Mouse (Mus musculus): ENCODE measurements around the gene Prkch. TPM values are rescaled to one million over a fixed set of nuclear protein-coding genes. Genes with fewer than 3 reads are reported as not detected.

Gene Prkch
- polyA plus RNA-seq, 1 experiment from 2014 or later, result 1.9 TPM

GRCm38 (mm10) chr12:73715954-73716731 lies 131.5 kb downstream of the Prkch start:
- H3K27me3 ChIP-seq, result no peaks in the 10 kb centered on the region
- no peaks in the 10 kb centered on the region for H3K4me1 ChIP-seq (replicated peaks)
- H3K4me3 ChIP-seq (replicated peaks), result no peak overlapping the region
- H3K36me3 ChIP-seq (replicated peaks), result no peaks in the 10 kb centered on the region
- no peak overlapping the region for H3K9ac ChIP-seq
- H3K27ac ChIP-seq (replicated peaks), result no peak overlapping the region
- no peaks in the 10 kb centered on the region for H3K9me3 ChIP-seq (replicated peaks)
- 62% methylated on average over 21 of the region's 21 CpGs for WGBS (ENCODE audit: insufficient replicate concordance)
- no peak for ATAC-seq (ENCODE audit: insufficient read depth)
- H3K4me2 ChIP-seq, result no peak overlapping the region

- ATAC-seq (ENCODE audit: insufficient read depth), result no peak
- Histone ChIP-seq H3K27me3 (no peaks in the 10 kb centered on the region), H3K27ac (replicated peaks) (no peak overlapping the region), H3K9me3 (replicated peaks) (no peaks in the 10 kb centered on the region), H3K4me1 (replicated peaks) (no peaks in the 10 kb centered on the region), H3K9ac (no peak overlapping the region), H3K4me2 (no peak overlapping the region), H3K4me3 (replicated peaks) (no peak overlapping the region), H3K36me3 (replicated peaks) (no peaks in the 10 kb centered on the region)
- WGBS (ENCODE audit: insufficient replicate concordance), result 67% methylated on average over 10 of the region's 10 CpGs
Measured at GRCm38 (mm10) chr12:73718036-73718435, 133.4 kb downstream of the Prkch start.

- H3K4me2 ChIP-seq, result no peak overlapping the region
- H3K27ac ChIP-seq (replicated peaks), result no peak overlapping the region
- no peaks in the 10 kb centered on the region for H3K36me3 ChIP-seq (replicated peaks)
- H3K27me3 ChIP-seq, result no peaks in the 10 kb centered on the region
- H3K9ac ChIP-seq, result no peak overlapping the region
- H3K4me1 ChIP-seq (replicated peaks), result no peaks in the 10 kb centered on the region
- no peak overlapping the region for H3K4me3 ChIP-seq (replicated peaks)
- no peak for ATAC-seq (ENCODE audit: insufficient read depth)
- H3K9me3 ChIP-seq (replicated peaks), result no peaks in the 10 kb centered on the region
Measured at GRCm38 (mm10) chr12:73719816-73720215, 135.2 kb downstream of the Prkch start.

- no peak overlapping the region for H3K9ac ChIP-seq
- H3K27me3 ChIP-seq, result no peaks in the 10 kb centered on the region
- 64% methylated on average over 2 of the region's 2 CpGs for WGBS (ENCODE audit: insufficient replicate concordance)
- no peak overlapping the region for H3K4me2 ChIP-seq
- H3K4me1 ChIP-seq (replicated peaks), result no peaks in the 10 kb centered on the region
- H3K4me3 ChIP-seq (replicated peaks), result no peak overlapping the region
- no peak overlapping the region for H3K27ac ChIP-seq (replicated peaks)
- H3K9me3 ChIP-seq (replicated peaks), result no peaks in the 10 kb centered on the region
- no peaks in the 10 kb centered on the region for H3K36me3 ChIP-seq (replicated peaks)
- ATAC-seq (ENCODE audit: insufficient read depth), result no peak
Measured at GRCm38 (mm10) chr12:73720466-73720865, 135.9 kb downstream of the Prkch start.

- Histone ChIP-seq H3K27ac (replicated peaks) (no peak overlapping the region), H3K27me3 (no peaks in the 10 kb centered on the region), H3K4me1 (replicated peaks) (no peaks in the 10 kb centered on the region), H3K4me2 (no peak overlapping the region), H3K36me3 (replicated peaks) (no peaks in the 10 kb centered on the region), H3K9me3 (replicated peaks) (no peaks in the 10 kb centered on the region), H3K9ac (no peak overlapping the region), H3K4me3 (replicated peaks) (no peak overlapping the region)
- ATAC-seq (ENCODE audit: insufficient read depth), result no peak
- WGBS (ENCODE audit: insufficient replicate concordance), result 69% methylated on average over 3 of the region's 3 CpGs
Measured at GRCm38 (mm10) chr12:73722060-73722459, 137.5 kb downstream of the Prkch start.

GRCm38 (mm10) chr12:73723067-73723466 lies 138.5 kb downstream of the Prkch start:
- no peak for ATAC-seq (ENCODE audit: insufficient read depth)
- Histone ChIP-seq H3K4me3 (replicated peaks) (no peak overlapping the region), H3K27me3 (no peaks in the 10 kb centered on the region), H3K9me3 (replicated peaks) (no peaks in the 10 kb centered on the region), H3K4me1 (replicated peaks) (no peaks in the 10 kb centered on the region), H3K9ac (no peak overlapping the region), H3K27ac (replicated peaks) (no peak overlapping the region), H3K36me3 (replicated peaks) (no peaks in the 10 kb centered on the region), H3K4me2 (no peak overlapping the region)
- WGBS (ENCODE audit: insufficient replicate concordance), result 52% methylated on average over 4 of the region's 4 CpGs

- Histone ChIP-seq H3K4me1 (replicated peaks) (no peaks in the 10 kb centered on the region), H3K9me3 (replicated peaks) (no peaks in the 10 kb centered on the region), H3K36me3 (replicated peaks) (no peaks in the 10 kb centered on the region), H3K4me2 (no peak overlapping the region), H3K27me3 (no peaks in the 10 kb centered on the region), H3K9ac (no peak overlapping the region), H3K27ac (replicated peaks) (no peak overlapping the region), H3K4me3 (replicated peaks) (no peak overlapping the region)
- 79% methylated on average over 10 of the region's 10 CpGs for WGBS (ENCODE audit: insufficient replicate concordance)
- ATAC-seq (ENCODE audit: insufficient read depth), result no peak
Measured at GRCm38 (mm10) chr12:73723887-73724286, 139.3 kb downstream of the Prkch start.

GRCm38 (mm10) chr12:73725825-73726604 lies 141.4 kb downstream of the Prkch start:
- H3K36me3 ChIP-seq (replicated peaks), result no peaks in the 10 kb centered on the region
- no peak overlapping the region for H3K4me2 ChIP-seq
- H3K4me1 ChIP-seq (replicated peaks), result no peaks in the 10 kb centered on the region
- no peaks in the 10 kb centered on the region for H3K27me3 ChIP-seq
- 77% methylated on average over 9 of the region's 9 CpGs for WGBS (ENCODE audit: insufficient replicate concordance)
- H3K27ac ChIP-seq (replicated peaks), result no peak overlapping the region
- H3K9me3 ChIP-seq (replicated peaks), result no peaks in the 10 kb centered on the region
- no peak overlapping the region for H3K4me3 ChIP-seq (replicated peaks)
- ATAC-seq (ENCODE audit: insufficient read depth), result no peak
- no peak overlapping the region for H3K9ac ChIP-seq

GRCm38 (mm10) chr12:73727046-73727445 lies 142.4 kb downstream of the Prkch start:
- Histone ChIP-seq H3K36me3 (replicated peaks) (no peaks in the 10 kb centered on the region), H3K27ac (replicated peaks) (no peak overlapping the region), H3K9ac (no peak overlapping the region), H3K4me1 (replicated peaks) (no peaks in the 10 kb centered on the region), H3K4me3 (replicated peaks) (no peak overlapping the region), H3K27me3 (no peaks in the 10 kb centered on the region), H3K4me2 (no peak overlapping the region), H3K9me3 (replicated peaks) (no peaks in the 10 kb centered on the region)
- no peak for ATAC-seq (ENCODE audit: insufficient read depth)
- 69% methylated on average over 1 of the region's 1 CpGs for WGBS (ENCODE audit: insufficient replicate concordance)

GRCm38 (mm10) chr12:73730603-73731002 lies 146.0 kb downstream of the Prkch start:
- no peak overlapping the region for H3K27ac ChIP-seq (replicated peaks)
- no peak overlapping the region for H3K4me3 ChIP-seq (replicated peaks)
- no peaks in the 10 kb centered on the region for H3K4me1 ChIP-seq (replicated peaks)
- no peak for ATAC-seq (ENCODE audit: insufficient read depth)
- no peaks in the 10 kb centered on the region for H3K36me3 ChIP-seq (replicated peaks)
- no peaks in the 10 kb centered on the region for H3K9me3 ChIP-seq (replicated peaks)
- no peak overlapping the region for H3K4me2 ChIP-seq
- no peak overlapping the region for H3K9ac ChIP-seq
- 53% methylated on average over 4 of the region's 4 CpGs for WGBS (ENCODE audit: insufficient replicate concordance)
- no peaks in the 10 kb centered on the region for H3K27me3 ChIP-seq

GRCm38 (mm10) chr12:73731093-73731492 lies 146.5 kb downstream of the Prkch start:
- no peak for ATAC-seq (ENCODE audit: insufficient read depth)
- H3K4me3 ChIP-seq (replicated peaks), result no peak overlapping the region
- whole genome bisulfite sequencing (ENCODE audit: insufficient replicate concordance), result 68% methylated on average over 5 of the region's 5 CpGs
- H3K27me3 ChIP-seq, result no peaks in the 10 kb centered on the region
- H3K4me2 ChIP-seq, result no peak overlapping the region
- no peaks in the 10 kb centered on the region for H3K4me1 ChIP-seq (replicated peaks)
- H3K36me3 ChIP-seq (replicated peaks), result no peaks in the 10 kb centered on the region
- no peak overlapping the region for H3K9ac ChIP-seq
- H3K27ac ChIP-seq (replicated peaks), result no peak overlapping the region
- no peaks in the 10 kb centered on the region for H3K9me3 ChIP-seq (replicated peaks)

Data from liver, embryonic 15.5 days (tissue).